Mouse (Mus musculus) MN1 (cell line): ENCODE measurements around the gene Gm10153.
"Not testable (repeated sequence)": the region's sequence is repeated elsewhere in the genome, so short reads cannot be mapped to it uniquely, and the experiment has no call there.

Experiments
- DNase-seq: peaks from one replicate; pipeline ENCODE4 v3.0.0-alpha.2; 2016; ENCODE audit warnings: low spot score

Gm10153 gene

GRCm38 (mm10) chr7:142190289-142190688, at the start of gene Gm10153:
Gene Gm10153, minus strand, starts transcription at chr7:142190389.
- no peak for DNase-seq

GRCm38 (mm10) chr7:142231540-142231939, 41.4 kb upstream of the Gm10153 start:
- DNase-seq = no peak

GRCm38 (mm10) chr7:142229871-142230270, 39.7 kb upstream of the Gm10153 start, which contains the start of gene Krtap5-5:
Gene Krtap5-5, minus strand, starts transcription at chr7:142229971.
- not testable (repeated sequence) for DNase-seq

GRCm38 (mm10) chr7:142224518-142224917, 34.3 kb upstream of the Gm10153 start:
- DNase-seq = no peak

- DNase-seq = not testable (repeated sequence)
These were observed 21.9 kb upstream of the Gm10153 start for GRCm38 (mm10) chr7:142212136-142212535.

DNA sequence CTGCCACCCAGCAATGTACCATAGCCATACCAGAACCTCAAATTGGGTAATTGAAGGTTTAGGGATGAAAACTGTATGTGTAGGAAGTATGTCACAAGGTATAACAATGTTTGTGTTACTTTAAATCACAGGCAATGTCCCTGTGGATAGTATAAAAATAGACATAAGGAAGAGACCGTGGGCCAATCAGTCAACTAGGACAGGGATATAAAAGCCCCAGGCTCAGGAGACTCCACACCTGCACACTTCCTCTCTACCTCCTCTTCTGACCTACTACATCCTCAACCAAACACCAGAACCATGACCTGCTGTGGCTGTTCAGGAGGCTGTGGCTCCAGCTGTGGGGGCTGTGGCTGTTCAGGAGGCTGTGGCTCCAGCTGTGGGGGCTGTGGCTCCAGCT, 21.4 kb upstream of the Gm10153 start, which contains the start of gene Gm7579:
TSS of gene Gm7579 (plus strand) at position 301 of the 400 bp plus-strand sequence.
- no peak for DNase-seq

DNA sequence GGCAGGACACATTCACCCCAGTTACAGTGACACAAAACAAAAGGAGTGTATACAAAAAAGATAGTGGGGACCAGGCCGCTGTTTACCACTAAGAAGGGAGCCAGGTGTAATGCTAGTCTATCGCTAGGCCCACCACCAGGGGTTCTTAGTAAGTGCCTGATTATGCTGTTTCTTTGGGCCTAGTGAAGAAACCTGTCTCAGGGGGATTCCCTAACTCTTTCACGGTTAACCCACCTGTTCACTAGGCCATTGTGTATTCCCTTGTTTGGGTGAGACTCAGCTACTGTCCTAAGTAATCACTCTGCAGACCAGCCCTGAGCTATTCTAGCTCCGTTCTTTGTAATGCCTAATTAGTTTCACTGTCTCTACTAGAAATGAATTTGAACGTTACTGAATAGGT, 16.7 kb upstream of the Gm10153 start:
- DNase-seq = not testable (repeated sequence)

DNA sequence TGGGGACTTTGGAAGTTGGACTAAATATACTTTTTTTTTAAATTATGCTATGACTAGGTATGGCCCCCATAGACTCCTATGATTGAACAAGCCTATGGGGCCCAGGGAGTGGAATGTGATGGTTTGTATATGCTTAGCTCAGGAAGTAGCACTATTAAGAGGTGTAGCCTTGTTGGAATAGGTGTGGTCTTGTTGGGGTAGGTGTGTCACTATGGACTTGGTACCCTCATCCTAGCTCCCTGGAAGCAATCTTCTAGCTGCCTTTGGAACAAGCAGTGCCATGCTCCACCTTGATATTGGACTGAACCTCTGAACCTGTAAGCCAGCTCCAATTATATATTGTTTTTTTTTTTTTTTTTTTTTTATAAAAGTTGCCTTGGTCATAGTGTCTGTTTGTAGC, 15.3 kb upstream of the Gm10153 start:
- DNase-seq = no peak

GRCm38 (mm10) chr7:142201064-142201463, 10.9 kb upstream of the Gm10153 start, which contains the start of gene Krtap5-3:
Gene Krtap5-3, plus strand, starts transcription at chr7:142201364.
- no peak for DNase-seq

DNA sequence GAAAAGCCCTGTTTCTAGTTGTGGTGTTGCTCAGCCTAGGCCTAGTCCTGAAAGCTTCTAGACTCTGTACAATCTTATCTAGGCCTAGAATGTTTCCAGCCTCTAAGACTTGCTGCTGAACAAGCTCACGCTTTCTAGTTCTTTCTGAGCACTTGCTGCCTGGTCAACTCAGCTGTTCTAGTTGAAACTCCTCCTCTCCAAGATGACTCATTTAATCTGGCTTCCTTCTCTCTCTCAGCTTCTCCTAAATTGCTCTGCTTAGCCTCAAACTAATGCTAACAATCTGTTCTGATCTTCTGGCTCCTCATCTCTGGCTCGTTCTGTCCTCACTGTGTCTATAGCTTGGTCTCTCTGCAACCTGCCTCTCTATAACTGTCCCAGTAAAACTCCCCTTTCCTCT, 8.6 kb upstream of the Gm10153 start:
- DNase-seq = no peak

DNA sequence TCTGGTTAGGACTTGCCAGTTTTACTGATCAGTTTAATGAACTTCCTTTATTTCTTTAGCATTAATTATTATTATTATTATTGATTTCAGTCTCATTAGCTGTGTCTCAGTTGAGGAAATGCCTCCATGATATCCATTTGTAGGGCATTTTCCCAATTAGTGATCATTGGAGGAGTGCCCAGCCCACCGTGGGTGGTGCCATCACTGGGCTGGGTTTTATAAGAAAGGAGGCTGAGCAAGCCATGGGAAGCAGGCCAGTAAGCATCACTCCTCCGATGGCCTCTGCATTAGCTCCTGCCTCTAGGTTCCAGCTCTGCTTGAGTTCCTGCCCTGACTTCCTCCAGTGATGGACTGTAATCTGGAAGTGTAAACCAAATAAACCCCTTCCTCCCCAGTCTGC, 2.0 kb downstream of the Gm10153 start:
- no peak for DNase-seq

DNA sequence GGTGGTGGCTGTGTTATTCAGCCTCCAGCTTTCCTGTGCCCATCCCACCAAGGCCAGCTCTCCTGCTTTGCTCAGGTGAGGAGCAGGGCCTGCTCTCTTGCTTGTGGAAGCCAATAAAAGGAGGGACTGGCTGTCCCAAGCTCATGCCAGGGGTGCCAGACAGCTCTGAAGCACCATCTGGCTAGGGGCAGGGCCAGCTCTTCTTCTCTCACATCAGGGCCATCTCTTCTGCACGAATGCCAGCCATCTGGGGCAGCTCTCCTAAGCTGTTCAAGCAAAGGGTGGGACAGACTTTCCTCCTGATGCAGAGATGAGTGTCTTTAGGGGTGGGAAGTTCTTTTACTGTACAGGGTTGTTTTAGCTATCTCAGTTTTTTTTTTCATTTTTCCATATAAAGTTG, 9.2 kb downstream of the Gm10153 start:
- DNase-seq = no peak

DNA sequence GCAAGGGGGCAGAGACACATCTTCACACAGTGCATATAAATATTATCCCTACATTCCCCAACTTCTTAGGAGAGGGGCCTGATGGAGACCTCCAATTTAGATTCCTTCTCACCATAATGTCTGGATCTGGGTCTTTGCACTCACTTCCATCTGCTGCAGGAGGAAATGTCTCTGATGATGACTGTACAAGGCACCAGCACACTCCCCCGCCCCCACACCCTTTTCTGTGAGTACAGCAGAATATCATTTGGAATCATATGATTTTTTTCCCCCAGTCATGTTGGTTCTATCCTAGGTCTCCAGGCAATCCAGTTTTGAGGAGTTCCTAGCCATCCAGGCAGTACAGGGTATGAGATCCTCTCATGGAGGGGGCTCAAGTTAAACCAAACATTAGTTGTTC, 11.5 kb downstream of the Gm10153 start:
- DNase-seq = no peak

DNA sequence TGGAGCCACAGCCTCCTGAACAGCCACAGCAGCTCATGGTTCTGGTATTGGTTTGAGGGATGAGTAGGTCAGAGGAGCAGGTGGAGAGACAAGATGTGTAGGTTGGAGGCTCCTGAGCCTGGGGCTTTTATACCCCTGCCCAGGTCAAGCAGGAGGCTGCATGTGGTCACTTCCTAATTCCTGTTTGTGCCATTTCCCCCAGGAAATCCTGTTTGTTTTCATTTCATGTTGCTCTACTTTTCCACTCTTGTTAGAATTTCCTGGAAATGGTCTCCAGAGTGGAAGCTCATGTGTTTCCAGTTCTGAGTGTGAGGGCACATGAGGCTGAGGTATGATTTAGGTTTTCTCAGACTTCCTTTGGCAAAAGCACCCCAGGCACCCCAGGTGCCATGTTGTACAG, 14.3 kb downstream of the Gm10153 start, which contains the start of gene Krtap5-2:
TSS of gene Krtap5-2 (minus strand) at position 101 of the 400 bp plus-strand sequence.
- not testable (repeated sequence) for DNase-seq

DNA sequence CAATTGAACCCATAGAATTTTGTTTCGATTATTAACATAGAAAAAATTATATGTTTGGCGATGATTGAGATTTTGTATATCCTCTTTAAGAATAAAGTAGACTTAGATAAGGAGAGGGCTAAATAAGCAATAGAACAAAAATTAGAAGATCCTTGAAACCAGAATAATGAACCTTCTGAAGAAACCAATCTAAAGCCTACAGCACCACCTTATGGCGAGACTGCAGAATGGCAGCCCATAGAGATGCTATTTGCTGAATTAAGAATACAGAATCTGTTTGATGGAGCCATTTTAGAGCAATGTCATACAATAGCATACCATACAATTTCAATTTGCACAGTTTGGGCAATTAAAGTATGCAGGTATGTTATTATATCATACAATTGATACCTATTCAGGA, 20.4 kb downstream of the Gm10153 start:
- DNase-seq = peak; percentile 58

DNA sequence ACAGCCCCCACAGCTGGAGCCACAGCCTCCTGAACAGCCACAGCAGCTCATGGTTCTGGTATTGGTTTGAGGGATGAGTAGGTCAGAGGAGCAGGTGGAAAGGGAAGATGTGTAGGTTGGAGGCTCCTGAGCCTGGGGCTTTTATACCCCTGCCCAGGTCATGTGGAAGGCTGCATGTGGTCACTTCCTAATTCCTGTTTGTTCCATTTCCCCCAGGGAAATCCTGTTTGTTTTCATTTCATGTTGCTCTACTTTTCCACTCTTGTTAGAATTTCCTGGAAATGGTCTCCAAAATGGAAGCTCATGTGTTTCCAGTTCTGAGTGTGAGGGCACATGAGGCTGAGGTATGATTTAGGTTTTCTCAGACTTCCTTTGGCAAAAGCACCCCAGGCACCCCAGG, 24.6 kb downstream of the Gm10153 start, which contains the start of gene Gm4553:
TSS of gene Gm4553 (minus strand) at position 101 of the 400 bp plus-strand sequence.
- DNase-seq = not testable (repeated sequence)

GRCm38 (mm10) chr7:142159366-142159765, 30.8 kb downstream of the Gm10153 start:
- no peak for DNase-seq

DNA sequence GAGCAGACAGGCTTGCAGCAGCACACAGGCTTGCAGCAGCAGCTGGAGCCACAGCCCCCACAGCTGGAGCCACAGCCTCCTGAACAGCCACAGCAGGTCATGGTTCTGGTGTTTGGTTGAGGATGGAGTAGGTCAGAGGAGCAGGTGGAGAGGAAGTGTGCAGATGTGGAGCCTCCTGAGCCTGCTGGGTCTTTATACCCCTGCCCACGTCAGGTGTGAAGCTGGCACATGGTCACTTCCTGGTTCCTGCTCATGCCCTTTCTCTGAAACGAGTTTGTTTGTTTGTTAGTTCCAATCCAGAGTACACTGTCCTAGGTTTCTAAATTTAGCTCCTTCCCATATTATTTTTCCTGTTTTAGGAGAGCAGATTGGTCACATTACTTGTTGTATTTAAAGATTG, 33.2 kb downstream of the Gm10153 start, which contains the start of gene Gm29735:
TSS of gene Gm29735 (minus strand) at position 101 of the 400 bp plus-strand sequence.
- not testable (repeated sequence) for DNase-seq

- no peak for DNase-seq
These were observed 34.9 kb downstream of the Gm10153 start for GRCm38 (mm10) chr7:142155308-142155707.

- no peak for DNase-seq
These were observed 38.0 kb downstream of the Gm10153 start for GRCm38 (mm10) chr7:142152191-142152590.

DNA sequence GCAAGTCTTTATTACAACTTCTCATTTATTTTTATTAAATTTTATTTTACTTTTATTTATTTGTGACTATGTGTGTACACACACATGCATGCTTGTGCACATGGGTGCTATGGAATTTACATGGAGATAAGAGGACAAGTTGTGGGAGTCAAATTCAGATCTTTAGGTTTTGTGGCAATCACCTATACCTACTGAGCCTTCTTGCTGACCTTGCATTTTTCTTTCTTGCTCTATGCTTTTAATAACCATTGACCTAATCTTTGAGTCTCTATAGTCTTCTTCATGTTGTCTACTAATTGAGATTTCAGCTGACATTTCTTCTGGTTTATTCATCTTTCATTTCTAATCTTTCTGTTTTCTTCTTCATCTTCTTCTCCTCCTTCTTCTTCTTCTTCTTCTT, 41.6 kb downstream of the Gm10153 start:
- no peak for DNase-seq

DNA sequence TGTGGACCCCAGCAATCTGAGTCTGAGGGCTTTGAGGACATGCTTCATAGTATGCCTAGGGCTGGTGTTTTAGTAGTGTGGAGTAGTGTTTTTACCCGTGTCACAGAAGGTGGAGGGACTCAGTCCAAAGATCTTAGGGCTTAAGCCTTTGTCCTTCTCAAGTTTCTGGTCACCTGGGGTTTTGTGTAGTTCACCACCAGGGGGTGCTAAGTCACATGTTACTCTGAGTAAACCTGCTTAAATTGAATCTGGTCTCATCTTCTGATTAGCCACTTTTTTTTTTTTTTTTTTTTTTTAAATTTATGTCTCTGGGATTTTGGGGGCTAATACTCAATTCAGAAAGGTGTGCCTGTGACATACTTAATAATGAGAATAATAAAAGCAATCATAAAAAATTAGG, 44.2 kb downstream of the Gm10153 start:
- DNase-seq = peak; percentile 59

- no peak for DNase-seq
These were observed 44.7 kb downstream of the Gm10153 start for GRCm38 (mm10) chr7:142145413-142145940.

DNA sequence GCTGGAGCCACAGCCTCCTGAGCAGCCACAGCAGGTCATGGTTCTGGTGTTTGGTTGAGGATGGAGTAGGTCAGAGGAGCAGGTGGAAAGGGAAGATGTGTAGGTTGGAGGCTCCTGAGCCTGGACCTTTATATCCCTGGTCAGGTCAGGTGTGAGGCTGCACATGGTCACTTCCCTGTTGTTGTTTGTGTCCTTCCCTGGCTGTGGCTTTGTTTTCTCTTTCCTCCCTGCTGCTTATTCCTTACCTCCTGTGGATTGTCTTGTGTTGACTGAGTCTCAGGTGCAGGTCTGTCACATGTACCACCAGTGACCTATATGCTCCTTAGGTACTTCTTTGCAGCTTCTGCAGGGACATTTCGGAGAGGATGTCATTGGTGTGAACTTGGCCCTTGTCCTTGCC, 45.7 kb downstream of the Gm10153 start, which contains the start of gene Gm45337:
TSS of gene Gm45337 (minus strand) at position 101 of the 400 bp plus-strand sequence.
- DNase-seq = no peak
